Mouse (Mus musculus) kidney, adult 18-20 months (tissue): Measurements from ENCODE around the gene Cep63.

Source experiments
- DNase-seq: peaks from one replicate; pipeline ENCODE4 v3.0.0; 2021

The Cep63 gene

DNA sequence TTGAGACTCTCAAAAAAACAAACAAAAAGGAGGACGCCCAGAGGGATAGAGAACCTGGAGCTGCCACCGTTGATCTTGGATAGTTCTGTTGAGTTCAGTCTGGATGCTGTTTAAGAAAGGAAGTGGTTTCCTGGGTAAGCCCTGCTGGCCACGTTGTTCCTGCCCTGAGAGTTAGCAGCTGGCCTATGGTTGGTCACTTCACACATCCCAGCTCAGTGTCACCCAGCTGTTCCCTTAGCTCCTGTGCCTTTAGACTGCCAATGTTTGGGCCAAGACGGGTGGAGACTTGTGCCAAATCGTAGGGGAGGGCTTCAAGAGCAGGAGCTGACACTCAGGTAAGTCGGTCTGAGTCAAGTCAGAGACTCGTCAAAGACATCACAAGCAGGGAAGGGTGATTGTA, 2.7 kb upstream of the Cep63 start:
- no peak for DNase-seq

GRCm38 (mm10) chr9:102627442-102627841, 1.1 kb upstream of the Cep63 start:
- DNase-seq: peak; percentile 58

- DNase-seq: no peak
These were observed 498 bp upstream of the Cep63 start for GRCm38 (mm10) chr9:102626839-102627225.

DNA sequence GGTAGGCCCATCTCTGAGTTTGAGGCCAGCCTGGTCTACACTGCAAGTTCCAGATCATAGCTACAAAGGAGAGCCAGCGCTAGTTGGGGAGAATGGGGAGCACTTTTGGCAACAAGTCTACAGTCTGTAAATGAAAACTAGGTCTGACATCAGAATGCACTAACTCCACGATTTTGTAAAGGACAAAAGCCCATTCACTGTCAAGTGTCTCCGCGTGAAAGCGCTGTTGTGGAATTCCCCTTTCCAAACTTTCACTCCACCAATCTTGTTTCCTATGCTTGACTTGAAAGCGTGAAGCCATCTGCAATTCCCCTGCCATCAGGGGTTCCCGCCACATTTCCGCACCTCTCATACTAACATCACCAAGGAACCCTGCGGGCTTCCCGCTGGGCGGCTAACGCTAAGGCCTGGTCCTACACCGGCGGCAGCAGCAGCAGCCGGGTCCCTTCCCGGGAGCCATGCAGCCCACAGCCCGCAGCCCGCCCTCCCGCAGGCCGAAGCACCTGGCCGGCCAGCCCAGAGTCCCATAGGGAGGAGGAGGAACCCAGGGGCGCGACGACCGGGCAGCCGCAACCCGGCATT, 842 bp downstream of the Cep63 start:
- DNase-seq: no peak

- no peak for DNase-seq
These were observed 2.8 kb downstream of the Cep63 start for GRCm38 (mm10) chr9:102623581-102623980.

DNA sequence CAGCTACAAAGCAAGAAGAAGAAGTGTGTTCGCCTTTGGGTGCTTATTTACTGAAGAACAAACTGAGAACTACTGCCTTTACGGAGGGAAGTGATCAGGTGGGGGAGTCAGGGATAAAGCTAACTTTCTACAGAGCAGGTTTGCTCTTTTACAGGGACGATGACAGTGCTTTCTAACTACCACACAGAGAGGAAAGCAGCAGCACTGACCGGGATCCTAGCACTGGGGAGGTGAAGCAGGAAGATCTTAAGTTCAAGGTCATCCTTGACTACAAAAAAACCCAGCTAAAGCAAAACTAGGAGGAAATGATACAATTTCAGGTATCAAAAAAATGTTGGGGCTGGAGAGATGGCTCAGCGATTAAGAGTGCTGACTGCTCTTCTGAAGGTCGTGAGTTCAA, 3.5 kb downstream of the Cep63 start:
- DNase-seq: no peak

GRCm38 (mm10) chr9:102622192-102622857, 4.0 kb downstream of the Cep63 start:
- no peak for DNase-seq

GRCm38 (mm10) chr9:102621385-102621784, 4.9 kb downstream of the Cep63 start:
- no peak for DNase-seq

GRCm38 (mm10) chr9:102616267-102616666, 10.1 kb downstream of the Cep63 start:
- no peak for DNase-seq

GRCm38 (mm10) chr9:102615071-102615470, 11.3 kb downstream of the Cep63 start:
- DNase-seq: no peak

DNA sequence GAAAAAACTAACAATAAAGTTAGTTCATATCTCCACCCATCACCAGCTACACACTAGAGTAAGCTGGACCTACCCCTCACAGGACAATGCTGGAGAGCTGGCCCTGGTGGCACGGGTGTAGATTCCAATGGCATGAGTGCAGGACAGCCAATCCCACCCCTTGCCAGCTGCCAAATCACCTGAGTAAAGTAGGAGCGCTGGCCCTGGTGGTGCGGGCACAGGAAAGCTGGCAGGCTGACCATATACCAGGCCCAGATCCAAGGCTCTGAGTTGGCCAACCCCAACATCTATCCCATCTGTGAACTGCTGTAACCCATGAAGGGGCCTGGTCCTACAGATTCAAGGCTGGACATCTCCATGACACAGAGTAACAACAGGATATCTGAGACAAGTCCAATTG, 17.1 kb downstream of the Cep63 start:
- no peak for DNase-seq

GRCm38 (mm10) chr9:102607471-102607870, 18.9 kb downstream of the Cep63 start:
- DNase-seq: no peak

GRCm38 (mm10) chr9:102605162-102605561, 21.2 kb downstream of the Cep63 start:
- no peak for DNase-seq

DNA sequence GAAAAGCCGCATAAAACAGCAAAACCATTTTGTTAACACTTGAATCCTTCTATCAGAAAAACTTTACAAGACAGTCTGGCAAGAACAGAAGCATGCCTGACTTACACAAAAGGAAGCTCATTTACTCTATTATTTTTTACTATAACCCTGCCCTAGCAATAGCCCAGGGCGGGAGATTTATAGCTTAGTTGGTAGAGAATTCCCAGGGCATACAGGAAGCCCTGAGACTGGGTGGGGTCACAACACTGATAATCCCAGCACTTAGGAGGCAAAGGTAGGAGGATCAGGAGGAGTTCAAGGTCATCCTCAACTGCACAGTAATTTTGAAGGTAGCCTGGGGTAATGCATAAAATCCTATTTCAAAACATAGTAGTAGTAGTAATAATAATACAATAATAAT, 24.7 kb downstream of the Cep63 start:
- DNase-seq: no peak

- DNase-seq: peak; percentile 46
These were observed 25.1 kb downstream of the Cep63 start for GRCm38 (mm10) chr9:102601187-102601586.

GRCm38 (mm10) chr9:102595662-102596436, 30.5 kb downstream of the Cep63 start:
- no peak for DNase-seq

GRCm38 (mm10) chr9:102594667-102595393, 31.5 kb downstream of the Cep63 start:
- peak; percentile 27 for DNase-seq

- DNase-seq: no peak
These were observed 39.0 kb downstream of the Cep63 start for GRCm38 (mm10) chr9:102587347-102587746.

GRCm38 (mm10) chr9:102581921-102582469, 44.3 kb downstream of the Cep63 start:
- DNase-seq: no peak

DNA sequence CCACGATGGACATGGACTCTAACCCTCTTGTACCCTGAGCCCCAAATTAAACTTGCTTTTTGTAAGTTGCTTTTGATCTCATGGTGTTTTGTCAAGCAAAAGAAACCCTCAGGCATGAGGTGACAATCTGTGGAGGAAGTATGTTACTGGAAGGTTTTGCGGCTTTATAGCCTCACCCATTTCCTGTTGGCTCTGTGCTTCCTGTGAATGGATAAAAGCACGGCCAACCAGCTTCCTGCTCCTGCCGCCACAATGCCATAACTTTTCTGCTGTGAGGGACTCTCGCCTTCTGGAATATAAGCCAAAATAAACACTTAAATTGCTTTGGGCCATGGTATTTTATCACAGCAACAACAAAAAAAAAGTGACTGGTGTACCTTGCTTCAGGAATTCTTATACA, 48.9 kb downstream of the Cep63 start:
- DNase-seq: no peak

DNA sequence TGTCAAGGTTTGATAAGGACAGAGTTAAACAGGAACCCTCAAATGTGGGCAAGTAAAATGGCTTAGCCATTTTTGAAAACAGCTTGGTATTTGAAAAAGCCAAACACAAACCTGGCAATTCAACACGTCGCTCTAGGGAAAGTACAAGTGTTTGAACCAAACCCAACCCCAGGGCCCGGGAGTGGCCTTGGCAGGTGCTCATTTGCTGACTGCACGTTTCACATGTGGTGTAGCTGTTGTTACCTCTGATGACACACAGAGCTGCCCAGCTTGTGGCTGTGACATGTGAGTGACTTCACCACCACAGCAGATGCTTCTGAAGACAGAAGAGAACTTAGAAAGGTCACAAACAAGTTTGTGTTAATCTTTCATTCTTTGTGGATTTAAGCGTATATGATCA, 53.4 kb downstream of the Cep63 start:
- DNase-seq: no peak

DNA sequence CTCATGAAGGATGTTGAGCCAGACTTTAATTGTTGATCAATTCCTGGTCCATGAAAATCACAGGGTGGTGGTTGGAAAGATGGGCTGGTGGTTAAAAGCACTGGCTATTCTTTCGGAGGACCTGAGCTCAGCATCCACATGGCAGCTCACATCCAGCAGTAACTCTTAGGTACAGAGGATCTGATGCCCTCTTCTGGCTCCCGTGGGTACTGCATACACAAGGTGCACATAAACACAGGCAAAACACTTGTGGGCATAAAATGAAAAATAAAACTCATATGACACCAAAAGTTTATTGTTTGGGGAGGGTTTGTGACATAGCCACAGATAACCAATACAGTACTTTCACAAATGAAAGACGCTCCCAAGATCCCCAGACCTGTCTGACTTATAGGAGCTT, 67.9 kb downstream of the Cep63 start:
- DNase-seq: no peak

DNA sequence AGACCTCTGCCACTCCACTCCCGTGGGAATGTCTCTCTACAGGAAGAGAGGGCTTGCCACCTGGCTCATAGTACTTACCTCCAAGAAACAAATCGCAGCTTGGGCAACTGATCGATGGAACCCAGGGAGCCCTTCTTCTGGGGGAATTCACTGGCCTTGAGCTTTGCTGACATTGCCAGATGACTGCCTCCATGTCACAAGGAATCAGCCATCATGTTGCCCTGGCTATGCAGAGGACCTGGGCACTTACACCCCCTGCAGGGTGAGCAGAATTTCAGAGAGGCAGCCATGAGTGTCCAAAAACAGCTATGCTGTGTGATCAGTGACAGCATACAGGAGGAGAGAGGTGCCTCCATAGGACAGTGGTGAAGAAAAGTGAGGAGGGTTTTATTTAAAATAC, 72.6 kb downstream of the Cep63 start:
- no peak for DNase-seq
